Mouse (Mus musculus) MEL (cell line): ENCODE measurements around the gene Olfr103. TPM values are rescaled to one million over a fixed set of nuclear protein-coding genes. Genes with fewer than 3 reads are reported as not detected.

ENCODE experiments used
- DNase-seq: peaks from one replicate; pipeline ENCODE4 v3.0.0; 2011; ENCODE audit warnings: low read depth, low spot score
- H3K27ac ChIP-seq: 2 replicates; pipeline ENCODE4 v1.5.1; 2012; ENCODE audit warnings: low read depth, mild to moderate bottlenecking, control low read depth, low read length, moderate library complexity; ENCODE audit not compliant: control insufficient read depth
- H3K27me3 ChIP-seq, 2 experiments: fragments of 150-350 bp in 1 of 2; sonication (generic) in 1 of 2; 2 replicates each; pipeline ENCODE4 v1.6.1; 2012; ENCODE audit warnings: low read length in 2 of 2, mild to moderate bottlenecking in 2 of 2, improper control_type of control experiment in 1 of 2, moderate library complexity in 1 of 2; ENCODE audit not compliant: insufficient read depth in 2 of 2, control insufficient read depth in 1 of 2
- H3K36me3 ChIP-seq, 2 experiments: 2 replicates each; pipeline ENCODE4 v1.6.1; 2012 to 2014; ENCODE audit warnings: low read length in 2 of 2, improper control_type of control experiment in 1 of 2, inconsistent platforms in 1 of 2, mild to moderate bottlenecking in 1 of 2; ENCODE audit not compliant: insufficient read depth in 2 of 2, control insufficient read depth in 1 of 2
- H3K4me1 ChIP-seq, 2 experiments: fragments of 150-350 bp in 1 of 2; sonication (generic) in 1 of 2; 2 replicates each; pipeline ENCODE4 v1.6.1; 2012; ENCODE audit warnings: low read length in 2 of 2, improper control_type of control experiment in 1 of 2, mild to moderate bottlenecking in 1 of 2; ENCODE audit not compliant: insufficient read depth in 2 of 2, control insufficient read depth in 1 of 2
- H3K4me3 ChIP-seq, 2 experiments: fragments of 150-350 bp in 1 of 2; sonication (generic) in 1 of 2; 2 replicates each; pipeline ENCODE4 v1.5.1; 2012; ENCODE audit warnings: low read depth in 2 of 2, low read length in 2 of 2, mild to moderate bottlenecking in 2 of 2, moderate library complexity in 2 of 2, control low read depth in 1 of 2, improper control_type of control experiment in 1 of 2; ENCODE audit not compliant: control insufficient read depth in 1 of 2, insufficient read depth in 1 of 2
- H3K79me2 ChIP-seq: 2 replicates; pipeline ENCODE4 v1.6.1; 2012; ENCODE audit warnings: mild to moderate bottlenecking, low read length, moderate library complexity; ENCODE audit not compliant: control insufficient read depth, poor library complexity, insufficient read depth
- H3K9ac ChIP-seq: 2 replicates; pipeline ENCODE4 v1.6.1; 2012; ENCODE audit warnings: low read depth, mild to moderate bottlenecking, control low read depth, low read length, moderate library complexity; ENCODE audit not compliant: control insufficient read depth, poor library complexity, severe bottlenecking
- H3K9me3 ChIP-seq: fragments of 150-350 bp; sonication (generic); replicated peaks from 2 replicates; pipeline ENCODE4 v1.6.1; 2012; ENCODE audit warnings: mild to moderate bottlenecking, low read length, improper control_type of control experiment, moderate library complexity; ENCODE audit not compliant: insufficient read depth
- BHLHE40 ChIP-seq: IDR thresholded peaks from 2 replicates; pipeline ENCODE4 v1.6.1; 2012; ENCODE audit warnings: low read depth, mild to moderate bottlenecking, inconsistent platforms, low read length, improper control_type of control experiment, borderline replicate concordance
- CHD2 ChIP-seq: IDR thresholded peaks from 2 replicates; pipeline ENCODE4 v1.6.1; 2011; ENCODE audit warnings: low read length, improper control_type of control experiment
- CTCF ChIP-seq, 3 experiments: IDR thresholded peaks in 2 of 3; conservative IDR thresholded peaks in 1 of 3; 2 replicates each; pipeline ENCODE4 v1.5.1; 2011 to 2012; ENCODE audit warnings: low read length in 3 of 3, low read depth in 2 of 3, mild to moderate bottlenecking in 2 of 3, improper control_type of control experiment in 1 of 3, inconsistent platforms in 1 of 3, mixed read lengths in 1 of 3, moderate library complexity in 1 of 3; ENCODE audit not compliant: control insufficient read depth in 1 of 3, insufficient read depth in 1 of 3, poor library complexity in 1 of 3, severe bottlenecking in 1 of 3
- E2F4 ChIP-seq: IDR thresholded peaks from 2 replicates; pipeline ENCODE4 v1.6.1; 2011; ENCODE audit warnings: low read depth, low read length, improper control_type of control experiment, borderline replicate concordance
- EP300 ChIP-seq, 2 experiments: IDR thresholded peaks; 2 replicates each; pipeline ENCODE4 v1.6.1; 2011; ENCODE audit warnings: improper control_type of control experiment in 2 of 2, low read length in 2 of 2, low read depth in 1 of 2, mild to moderate bottlenecking in 1 of 2
- GABPA ChIP-seq: IDR thresholded peaks from 2 replicates; pipeline ENCODE4 v1.6.1; 2012; ENCODE audit warnings: low read depth, mild to moderate bottlenecking, inconsistent platforms, low read length, improper control_type of control experiment, moderate library complexity
- HCFC1 ChIP-seq: IDR thresholded peaks from 2 replicates; pipeline ENCODE4 v1.6.1; 2012; ENCODE audit warnings: low read depth, mild to moderate bottlenecking, inconsistent platforms, low read length, improper control_type of control experiment, moderate library complexity
- JUND ChIP-seq: IDR thresholded peaks from 2 replicates; pipeline ENCODE4 v1.6.1; 2011; ENCODE audit warnings: low read depth, mild to moderate bottlenecking, improper control_type of control experiment, low read length
- MAFK ChIP-seq: IDR thresholded peaks from 2 replicates; pipeline ENCODE4 v1.6.1; 2011; ENCODE audit warnings: low read depth, mild to moderate bottlenecking, low read length, improper control_type of control experiment, borderline replicate concordance
- MAX ChIP-seq: IDR thresholded peaks from 2 replicates; pipeline ENCODE4 v1.6.1; 2011; ENCODE audit warnings: low read length, improper control_type of control experiment
- MAZ ChIP-seq: IDR thresholded peaks from 2 replicates; pipeline ENCODE4 v1.6.1; 2012; ENCODE audit warnings: low read depth, mild to moderate bottlenecking, inconsistent platforms, low read length, improper control_type of control experiment
- MXI1 ChIP-seq: IDR thresholded peaks from 2 replicates; pipeline ENCODE4 v1.6.1; 2011; ENCODE audit warnings: mild to moderate bottlenecking, low read depth, low read length, improper control_type of control experiment
- MYB ChIP-seq: IDR thresholded peaks from 2 replicates; pipeline ENCODE4 v1.6.1; 2011; ENCODE audit warnings: mild to moderate bottlenecking, low read depth, low read length, improper control_type of control experiment
- NELFE ChIP-seq: IDR thresholded peaks from 2 replicates; pipeline ENCODE4 v1.6.1; 2011; ENCODE audit warnings: low read depth, low read length, improper control_type of control experiment
- NRF1 ChIP-seq: IDR thresholded peaks from 2 replicates; pipeline ENCODE4 v1.6.1; 2014; ENCODE audit warnings: low read depth, mild to moderate bottlenecking, inconsistent platforms, low read length, improper control_type of control experiment, moderate library complexity; ENCODE audit not compliant: poor library complexity, insufficient read depth, severe bottlenecking
- POLR2A ChIP-seq, 2 experiments: IDR thresholded peaks; 2 replicates each; pipeline ENCODE4 v1.6.1; 2011 to 2012; ENCODE audit warnings: low read length in 2 of 2, mild to moderate bottlenecking in 2 of 2, control low read depth in 1 of 2, improper control_type of control experiment in 1 of 2, low read depth in 1 of 2, moderate library complexity in 1 of 2; ENCODE audit not compliant: control insufficient read depth in 1 of 2, insufficient read depth in 1 of 2, poor library complexity in 1 of 2
- POLR2AphosphoS2 ChIP-seq: IDR thresholded peaks from 2 replicates; pipeline ENCODE4 v1.6.1; 2011; ENCODE audit warnings: low read length, improper control_type of control experiment
- RAD21 ChIP-seq: IDR thresholded peaks from 2 replicates; pipeline ENCODE4 v1.6.1; 2011; ENCODE audit warnings: mild to moderate bottlenecking, low read depth, low read length, improper control_type of control experiment
- TCF12 ChIP-seq: IDR thresholded peaks from 2 replicates; pipeline ENCODE4 v1.6.1; 2014; ENCODE audit warnings: low read depth, mild to moderate bottlenecking, inconsistent platforms, low read length, improper control_type of control experiment, moderate library complexity
- USF2 ChIP-seq, 2 experiments: IDR thresholded peaks; 2 replicates each; pipeline ENCODE4 v1.6.1; 2011 to 2012; ENCODE audit warnings: improper control_type of control experiment in 2 of 2, low read length in 2 of 2, borderline replicate concordance in 1 of 2, inconsistent platforms in 1 of 2, low read depth in 1 of 2, mild to moderate bottlenecking in 1 of 2; ENCODE audit not compliant: insufficient read depth in 1 of 2
- polyA plus RNA-seq, 2 experiments: library from polyadenylated mRNA; stranded (reverse) in 1 of 2; unstranded in 1 of 2; fragments of >175 nt in 1 of 2; fragments of >200 nt in 1 of 2; gene quantifications; 2 replicates each; pipeline versions ENCODE4 v1.2.1 to v1.2.4; 2012; ENCODE audit warnings: low replicate concordance in 2 of 2, low read depth in 1 of 2; ENCODE audit not compliant: insufficient read length in 2 of 2, insufficient read depth in 1 of 2, missing spikeins in 1 of 2
- total RNA-seq: library from RNA; depleted of rRNA; stranded (reverse); fragments of 300-350 nt; gene quantifications from 2 replicates; pipeline ENCODE4 v1.2.3, GENCODE M21; 2012

Olfr103 gene
- total and polyA plus RNA-seq, 3 experiments, result not detected

DNA sequence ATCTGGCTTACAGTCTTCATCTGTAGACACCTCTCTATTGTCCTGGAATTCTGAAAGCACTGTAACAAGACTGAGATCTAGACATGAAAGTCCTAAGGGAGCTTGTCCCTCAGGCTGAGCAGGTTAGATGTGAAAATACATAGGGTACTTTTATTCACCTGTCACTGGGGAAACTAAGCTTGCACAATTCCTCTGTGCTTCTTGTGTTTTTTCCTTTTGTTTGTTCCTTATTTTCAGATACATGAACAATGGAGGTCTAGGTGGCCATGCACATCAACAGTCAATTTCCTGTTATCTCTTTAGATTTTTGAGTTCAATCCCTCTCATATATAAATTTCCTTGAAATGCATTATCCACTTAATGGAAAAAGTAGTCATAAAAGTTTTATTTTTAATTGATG is 22.5 kb downstream of the Olfr103 start, which contains the start of gene Olfr102:
Gene Olfr102 (minus strand): TSS at position 101 of the 400 bp plus-strand sequence.
- Histone ChIP-seq H3K27me3 (no peaks in the 10 kb centered on the region), H3K36me3 (no peaks in the 10 kb centered on the region), H3K4me1 (no peaks in the 10 kb centered on the region), H3K4me3 (no peak within 1 kb of the TSS), H3K79me2 (no peaks in the 10 kb centered on the region), H3K9ac (no peak within 1 kb of the TSS), H3K9me3 (no peaks in the 10 kb centered on the region), H3K27ac (no peak within 1 kb of the TSS)
- no peak for DNase-seq
- no peak for TF ChIP-seq MAZ
- TF ChIP-seq POLR2A (IDR thresholded peaks at IDR 0.05; ENCODE audit: control insufficient read depth in 1 of 2, insufficient read depth in 1 of 2, low read depth in 1 of 2, low read length in 2 of 2, poor library complexity in 1 of 2), result no peak
- no peak for TF ChIP-seq NRF1

DNA sequence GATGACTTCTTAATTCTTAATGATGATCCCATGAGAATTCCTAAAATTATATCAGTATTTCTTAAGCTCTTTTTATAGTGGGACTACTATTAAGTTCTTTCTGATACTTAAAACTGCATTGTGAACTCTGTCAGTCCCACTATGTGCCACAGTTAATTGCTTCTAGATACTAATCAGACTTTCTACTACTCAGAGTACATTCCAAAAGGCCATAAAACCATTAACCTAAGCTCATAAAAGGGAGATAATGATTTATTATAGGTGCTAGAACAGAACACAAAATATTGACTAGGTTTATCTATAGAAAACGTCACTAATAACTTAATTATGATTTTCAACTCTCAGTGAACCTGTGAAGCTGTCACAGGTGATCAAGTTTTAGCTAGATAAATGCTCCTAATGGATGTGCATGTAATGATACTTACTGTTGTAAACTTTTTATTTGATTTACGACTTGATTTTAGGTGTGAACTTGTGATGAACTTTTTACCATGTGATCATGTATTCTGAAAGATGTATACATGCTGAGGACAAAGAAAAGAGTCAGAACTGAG is 29.3 kb downstream of the Olfr103 start:
- TF ChIP-seq MAFK (no peak), MYB (no peak), RAD21 (no peak), EP300 (IDR thresholded peaks at IDR 0.05; ENCODE audit: low read depth in 1 of 2, low read length in 2 of 2) (no peak), HCFC1 (no peak), E2F4 (no peak), JUND (no peak), MAX (no peak), MXI1 (no peak), USF2 (IDR thresholded peaks at IDR 0.05; ENCODE audit: borderline replicate concordance in 1 of 2, insufficient read depth in 1 of 2, low read depth in 1 of 2, low read length in 2 of 2) (no peak)

DNA sequence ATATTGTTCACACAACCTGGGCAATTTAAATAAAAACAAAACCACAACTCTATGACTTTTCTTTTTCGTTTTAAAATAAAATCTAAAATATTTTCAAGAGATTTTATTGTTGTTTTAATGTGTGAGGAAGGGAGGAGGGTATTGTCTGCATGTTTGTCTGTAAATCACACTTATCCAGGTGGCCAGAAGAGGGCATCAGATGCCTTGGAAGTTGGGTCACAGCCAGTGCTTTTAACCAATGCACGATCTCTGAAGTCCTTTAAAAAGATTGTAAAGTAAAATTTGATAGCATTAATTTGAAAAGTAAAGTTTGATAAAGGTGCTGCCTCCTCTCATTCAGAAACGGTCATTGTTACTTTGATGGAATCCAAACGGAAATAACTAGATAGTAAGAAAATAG is 31.0 kb downstream of the Olfr103 start:
- H3K27me3 ChIP-seq, result no peaks in the 10 kb centered on the region
- no peaks in the 10 kb centered on the region for H3K4me1 ChIP-seq
- H3K9ac ChIP-seq, result no peak overlapping the region
- no peak overlapping the region for H3K4me3 ChIP-seq
- no peaks in the 10 kb centered on the region for H3K9me3 ChIP-seq
- TF ChIP-seq POLR2AphosphoS2, result no peak
- no peak for TF ChIP-seq GABPA
- no peak for TF ChIP-seq RAD21
- no peak for TF ChIP-seq CHD2
- no peak for TF ChIP-seq TCF12
- TF ChIP-seq CTCF (IDR thresholded peaks at IDR 0.05 in 2 of 3, conservative IDR thresholded peaks at IDR 0.05 in 1 of 3; ENCODE audit: control insufficient read depth in 1 of 3, insufficient read depth in 1 of 3, low read depth in 2 of 3, low read length in 3 of 3, poor library complexity in 1 of 3, severe bottlenecking in 1 of 3), result no peak
- TF ChIP-seq BHLHE40, result no peak
- TF ChIP-seq NELFE, result no peak
- DNase-seq, result no peak
- no peaks in the 10 kb centered on the region for H3K79me2 ChIP-seq
- no peaks in the 10 kb centered on the region for H3K36me3 ChIP-seq
- H3K27ac ChIP-seq, result no peak overlapping the region

More for the DNA sequence above, 29.3 kb downstream of the Olfr103 start:
- no peak overlapping the region for H3K9ac ChIP-seq
- H3K27ac ChIP-seq, result no peak overlapping the region
- H3K36me3 ChIP-seq, result no peaks in the 10 kb centered on the region
- H3K4me1 ChIP-seq, result no peaks in the 10 kb centered on the region
- H3K9me3 ChIP-seq, result no peaks in the 10 kb centered on the region
- no peaks in the 10 kb centered on the region for H3K27me3 ChIP-seq
- DNase-seq, result no peak
- no peaks in the 10 kb centered on the region for H3K79me2 ChIP-seq
- no peak overlapping the region for H3K4me3 ChIP-seq
